Mouse (Mus musculus): ENCODE measurements at regions not wholly inside any gene's neighbourhood (a gene's known extent, or its start where the extent isn't known, plus 50 kb on each side); places are given as distances from the start of the nearest gene placed in this dataset.

- TF ChIP-seq TAL1 (IDR thresholded peaks at IDR 0.05; ENCODE audit: low read length) (no peak), GATA1 (IDR thresholded peaks at IDR 0.05; ENCODE audit: low read length) (no peak)
- no peaks in the 10 kb centered on the region for H3K4me1 ChIP-seq (ENCODE audit: control insufficient read depth)
- H3K27me3 ChIP-seq (ENCODE audit: control insufficient read depth): no peaks in the 10 kb centered on the region
- H3K36me3 ChIP-seq (ENCODE audit: control insufficient read depth): no peaks in the 10 kb centered on the region
- no peak overlapping the region for H3K4me3 ChIP-seq (replicated peaks)
- peaks cover 23% of the 10 kb centered on the region for H3K9me3 ChIP-seq (ENCODE audit: control insufficient read depth, low read length)
Measured at GRCm38 (mm10) chr10:68970521-68970920, 180.7 kb upstream of the Rhobtb1 start.

GRCm38 (mm10) chr10:68974771-68975170 lies 176.5 kb upstream of the Rhobtb1 start:
- Histone ChIP-seq H3K27me3 (ENCODE audit: control insufficient read depth) (no peaks in the 10 kb centered on the region), H3K4me3 (replicated peaks) (no peak overlapping the region), H3K4me1 (ENCODE audit: control insufficient read depth) (no peaks in the 10 kb centered on the region), H3K9me3 (ENCODE audit: control insufficient read depth, low read length) (peaks cover 13% of the 10 kb centered on the region), H3K36me3 (ENCODE audit: control insufficient read depth) (no peaks in the 10 kb centered on the region)
- TF ChIP-seq GATA1 (IDR thresholded peaks at IDR 0.05; ENCODE audit: low read length) (no peak), TAL1 (IDR thresholded peaks at IDR 0.05; ENCODE audit: low read length) (no peak)

- Histone ChIP-seq H3K27me3 (ENCODE audit: control insufficient read depth) (no peaks in the 10 kb centered on the region), H3K4me3 (replicated peaks) (no peak overlapping the region), H3K9me3 (ENCODE audit: control insufficient read depth, low read length) (peaks cover 10% of the 10 kb centered on the region), H3K4me1 (ENCODE audit: control insufficient read depth) (no peaks in the 10 kb centered on the region), H3K36me3 (ENCODE audit: control insufficient read depth) (no peaks in the 10 kb centered on the region)
- TF ChIP-seq TAL1 (IDR thresholded peaks at IDR 0.05; ENCODE audit: low read length) (no peak), GATA1 (IDR thresholded peaks at IDR 0.05; ENCODE audit: low read length) (no peak)
Measured at GRCm38 (mm10) chr10:68976443-68977025, 174.7 kb upstream of the Rhobtb1 start.

- Histone ChIP-seq H3K4me3 (replicated peaks) (no peak overlapping the region), H3K9me3 (ENCODE audit: control insufficient read depth, low read length) (peaks cover under 1% of the 10 kb centered on the region), H3K36me3 (ENCODE audit: control insufficient read depth) (no peaks in the 10 kb centered on the region), H3K4me1 (ENCODE audit: control insufficient read depth) (no peaks in the 10 kb centered on the region), H3K27me3 (ENCODE audit: control insufficient read depth) (no peaks in the 10 kb centered on the region)
- no peak for TF ChIP-seq GATA1 (IDR thresholded peaks at IDR 0.05; ENCODE audit: low read length)
- no peak for TF ChIP-seq TAL1 (IDR thresholded peaks at IDR 0.05; ENCODE audit: low read length)
Measured at GRCm38 (mm10) chr10:68978115-68978514, 173.1 kb upstream of the Rhobtb1 start.

GRCm38 (mm10) chr10:68979949-68980348 lies 171.3 kb upstream of the Rhobtb1 start:
- H3K27me3 ChIP-seq (ENCODE audit: control insufficient read depth): no peaks in the 10 kb centered on the region
- no peak overlapping the region for H3K4me3 ChIP-seq (replicated peaks)
- H3K36me3 ChIP-seq (ENCODE audit: control insufficient read depth): no peaks in the 10 kb centered on the region
- no peaks in the 10 kb centered on the region; the same call in 1 of the 2 replicates for H3K9me3 ChIP-seq (ENCODE audit: control insufficient read depth, low read length)
- TF ChIP-seq TAL1 (IDR thresholded peaks at IDR 0.05; ENCODE audit: low read length) (no peak), GATA1 (IDR thresholded peaks at IDR 0.05; ENCODE audit: low read length) (no peak)
- no peaks in the 10 kb centered on the region for H3K4me1 ChIP-seq (ENCODE audit: control insufficient read depth)

- TF ChIP-seq TAL1 (IDR thresholded peaks at IDR 0.05; ENCODE audit: low read length) (no peak), GATA1 (IDR thresholded peaks at IDR 0.05; ENCODE audit: low read length) (no peak)
- H3K27me3 ChIP-seq (ENCODE audit: control insufficient read depth): no peaks in the 10 kb centered on the region
- no peak overlapping the region for H3K4me3 ChIP-seq (replicated peaks)
- H3K36me3 ChIP-seq (ENCODE audit: control insufficient read depth): no peaks in the 10 kb centered on the region
- no peaks in the 10 kb centered on the region for H3K4me1 ChIP-seq (ENCODE audit: control insufficient read depth)
- peaks cover 3% of the 10 kb centered on the region; the same call in 1 of the 2 replicates for H3K9me3 ChIP-seq (ENCODE audit: control insufficient read depth, low read length)
Measured at GRCm38 (mm10) chr10:68982288-68982687, 168.9 kb upstream of the Rhobtb1 start.

GRCm38 (mm10) chr10:68990584-68990983 lies 160.7 kb upstream of the Rhobtb1 start:
- Histone ChIP-seq H3K4me1 (ENCODE audit: control insufficient read depth) (no peaks in the 10 kb centered on the region), H3K9me3 (ENCODE audit: control insufficient read depth, low read length) (peaks cover 44% of the 10 kb centered on the region), H3K27me3 (ENCODE audit: control insufficient read depth) (no peaks in the 10 kb centered on the region), H3K36me3 (ENCODE audit: control insufficient read depth) (no peaks in the 10 kb centered on the region), H3K4me3 (replicated peaks) (no peak overlapping the region)
- no peak for TF ChIP-seq GATA1 (IDR thresholded peaks at IDR 0.05; ENCODE audit: low read length)
- TF ChIP-seq TAL1 (IDR thresholded peaks at IDR 0.05; ENCODE audit: low read length): no peak

- Histone ChIP-seq H3K4me3 (replicated peaks) (no peak overlapping the region), H3K4me1 (ENCODE audit: control insufficient read depth) (no peaks in the 10 kb centered on the region), H3K9me3 (ENCODE audit: control insufficient read depth, low read length) (peaks cover 55% of the 10 kb centered on the region), H3K36me3 (ENCODE audit: control insufficient read depth) (no peaks in the 10 kb centered on the region), H3K27me3 (ENCODE audit: control insufficient read depth) (no peaks in the 10 kb centered on the region)
- TF ChIP-seq GATA1 (IDR thresholded peaks at IDR 0.05; ENCODE audit: low read length): no peak
- no peak for TF ChIP-seq TAL1 (IDR thresholded peaks at IDR 0.05; ENCODE audit: low read length)
Measured at GRCm38 (mm10) chr10:68999610-69000009, 151.6 kb upstream of the Rhobtb1 start.

- Histone ChIP-seq H3K9me3 (ENCODE audit: control insufficient read depth, low read length) (peaks cover 42% of the 10 kb centered on the region), H3K36me3 (ENCODE audit: control insufficient read depth) (no peaks in the 10 kb centered on the region), H3K27me3 (ENCODE audit: control insufficient read depth) (no peaks in the 10 kb centered on the region), H3K4me1 (ENCODE audit: control insufficient read depth) (no peaks in the 10 kb centered on the region), H3K4me3 (replicated peaks) (no peak overlapping the region)
- no peak for TF ChIP-seq TAL1 (IDR thresholded peaks at IDR 0.05; ENCODE audit: low read length)
- no peak for TF ChIP-seq GATA1 (IDR thresholded peaks at IDR 0.05; ENCODE audit: low read length)
Measured at GRCm38 (mm10) chr10:69001654-69002435, 149.4 kb upstream of the Rhobtb1 start.

Measured in erythroblast, embryonic 14.5 days (primary cell).